8 mouse cellular contexts compared by ENCODE assay signal in genomic region chr14:49782715-49783531, GRCm38 (mm10). TPM values are rescaled to one million over a fixed set of nuclear protein-coding genes. Genes with fewer than 3 reads are reported as not detected.
DNase-seq lines count a peak whose midpoint lies in the region; ATAC-seq lines count a peak whose summit lies in the region.

TSS of gene Armh4 (minus strand) at chr14:49783383.

- DNase-seq in adrenal gland, adult 2 months = peak; percentile 67
- peak; percentile 74 for DNase-seq in embryo, embryonic 11.5 days (ENCODE audit: low read depth, low spot score)
- peak in 1 of 2 experiments; percentile 58 for DNase-seq in gastrocnemius, postnatal 4 days (ENCODE audit: low spot score in 2 of 2)
- DNase-seq in left cerebral cortex, adult 8-10 months (ENCODE audit: low spot score in 2 of 2) = peak; percentile 77 to 90
- DNase-seq in lung, postnatal 36 days = peak; percentile 71
- DNase-seq in right cerebral cortex, postnatal 14 days = peak; percentile 75
- DNase-seq in B cell, adult 2 months = no peak

- H3K9ac ChIP-seq in intestine, embryonic 15.5 days = peak within 1 kb of the TSS; percentile 52

- peak within 1 kb of the TSS; percentile 65 for H3K4me3 ChIP-seq in intestine, embryonic 15.5 days (replicated peaks)

- ATAC-seq in intestine, embryonic 15.5 days = peak; percentile 99

- H3K36me3 ChIP-seq in intestine, embryonic 15.5 days = no peaks in the 10 kb centered on the region

- H3K9me3 ChIP-seq in intestine, embryonic 15.5 days = no peaks in the 10 kb centered on the region

- no peaks in the 10 kb centered on the region for H3K4me1 ChIP-seq in intestine, embryonic 15.5 days (replicated peaks)

- peak within 1 kb of the TSS; percentile 67; the same call in 1 of the 2 replicates for H3K27ac ChIP-seq in intestine, embryonic 15.5 days

- H3K27me3 ChIP-seq in intestine, embryonic 15.5 days (replicated peaks) = no peaks in the 10 kb centered on the region

- WGBS in intestine, embryonic 15.5 days = 2% methylated on average over 24 of the region's 24 CpGs

- H3K4me2 ChIP-seq in intestine, embryonic 15.5 days (replicated peaks) = peak within 1 kb of the TSS; percentile 85

RNA-seq across cellular contexts. Expression of gene Armh4, which starts in this region (rescaled TPM):
- 1 to 10 TPM in 1 of 2 experiments, under 1 TPM in 1; 0.89 to 1.5 TPM for total RNA-seq in adrenal gland, adult 2 months (2021)
- 0.17 and 0.35 TPM in 2 replicates for polyA plus RNA-seq in adrenal gland, adult 2 months (2012; rRNA removed)
- 10 to 100 TPM; 13.3 to 14.7 TPM for total RNA-seq in gastrocnemius, postnatal 4 days (2021)
- polyA plus RNA-seq in intestine, embryonic 15.5 days (2015; fragmentation: Nextera tagmentation; extraction: Ambion mirVana) = 13.5 and 14.9 TPM in 2 replicates
- 10 to 100 TPM; 25.9 to 31.4 (median 28.0) TPM for total RNA-seq in left cerebral cortex, adult 8-10 months (2022)

Comparison
In these comparisons a context has a peak if more than half of its experiments do, and no peak if none do; other contexts are left out.
1. RNA of gene Armh4 (total RNA-seq): 25.9 to 31.4 TPM in left cerebral cortex, adult 8-10 months and 13.3 to 14.7 TPM in gastrocnemius, postnatal 4 days; 0.89 to 1.5 TPM in adrenal gland, adult 2 months; every median in the first group is over 4 times any median in the second.
2. RNA of gene Armh4 (polyA plus RNA-seq): 13.5 to 14.9 TPM in intestine, embryonic 15.5 days; 0.17 to 0.35 TPM in adrenal gland, adult 2 months; every median in the first group is over 10 times any median in the second.
3. DNase-seq: peak in adrenal gland, adult 2 months (single experiment), embryo, embryonic 11.5 days (single experiment), left cerebral cortex, adult 8-10 months (2 of 2), lung, postnatal 36 days (single experiment) and right cerebral cortex, postnatal 14 days (single experiment); none in B cell, adult 2 months (0 of 2).